Mouse (Mus musculus): ENCODE measurements around the gene Mgat3. TPM values are rescaled to one million over a fixed set of nuclear protein-coding genes. Genes with fewer than 3 reads are reported as not detected.

The Mgat3 gene
- total and polyA plus RNA-seq, 3 experiments = not detected

DNA sequence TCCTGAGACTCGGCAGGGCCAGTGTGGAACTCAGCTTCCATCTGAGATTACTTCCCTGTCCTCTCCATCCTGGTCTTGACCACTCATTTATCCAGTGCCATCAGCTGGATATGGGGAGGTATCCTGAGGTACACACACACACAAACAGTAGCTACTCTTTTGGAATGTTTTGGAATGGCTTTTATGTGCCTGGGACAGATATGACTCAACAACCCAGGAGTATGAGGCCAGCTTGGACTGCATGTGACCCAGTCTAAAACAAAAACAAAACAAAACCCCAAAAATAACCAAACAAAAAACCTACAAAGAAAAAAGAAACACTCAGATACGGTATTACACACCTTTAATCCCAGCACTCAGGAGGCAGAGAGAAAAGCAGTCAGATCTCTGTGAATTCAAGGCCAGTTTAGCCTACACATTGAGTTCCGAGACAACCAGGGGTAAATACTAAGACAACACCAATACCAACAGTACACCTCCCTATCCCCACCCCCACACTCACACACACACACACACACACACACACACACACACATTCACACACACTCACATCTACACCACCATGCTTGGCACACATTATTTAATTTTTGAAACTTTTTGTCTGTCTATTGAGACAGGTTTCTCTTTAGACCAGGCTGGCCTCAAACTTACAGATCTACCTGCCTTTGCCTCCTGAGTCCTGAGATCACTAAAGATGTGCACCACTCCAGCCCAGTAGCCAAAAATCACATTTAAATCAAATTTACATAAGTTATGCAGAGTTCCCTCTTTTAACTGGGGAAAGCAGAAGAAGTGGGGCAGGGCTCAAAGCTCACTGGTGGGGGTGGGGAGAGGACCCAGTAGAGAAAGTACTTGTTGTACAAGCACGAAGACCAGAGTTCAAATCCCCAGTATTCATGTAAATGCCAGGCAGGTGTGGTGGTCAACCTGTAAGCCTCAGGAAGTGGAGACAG lies 46.5 kb downstream of the Mgat3 start:
- Histone ChIP-seq H3K27ac (ENCODE audit: control insufficient read depth, low read depth, low read length) (no peak overlapping the region), H3K79me2 (ENCODE audit: control insufficient read depth, insufficient read depth, low read length, poor library complexity) (no peaks in the 10 kb centered on the region), H3K27me3 (ENCODE audit: control insufficient read depth in 1 of 2, insufficient read depth in 2 of 2, low read length in 2 of 2) (peaks cover 0 to 1% of the 10 kb centered on the region in 2 experiments; a peak in 2 of 4 replicates), H3K4me3 (ENCODE audit: control insufficient read depth in 1 of 2, insufficient read depth in 1 of 2, low read depth in 2 of 2, low read length in 2 of 2) (no peak overlapping the region), H3K9ac (ENCODE audit: control insufficient read depth, low read depth, low read length, poor library complexity, severe bottlenecking) (no peak overlapping the region), H3K9me3 (replicated peaks; ENCODE audit: insufficient read depth, low read length) (no peaks in the 10 kb centered on the region), H3K4me1 (ENCODE audit: control insufficient read depth in 1 of 2, insufficient read depth in 2 of 2, low read length in 2 of 2) (peaks cover 0 to 7% of the 10 kb centered on the region in 2 experiments; a peak in 2 of 4 replicates), H3K36me3 (ENCODE audit: control insufficient read depth in 1 of 2, insufficient read depth in 2 of 2, low read length in 2 of 2) (no peaks in the 10 kb centered on the region)
- TF ChIP-seq POLR2AphosphoS5 (IDR thresholded peaks at IDR 0.05; ENCODE audit: borderline replicate concordance, low read depth, low read length) (no peak), HCFC1 (IDR thresholded peaks at IDR 0.05; ENCODE audit: low read depth, low read length) (no peak), MAFK (IDR thresholded peaks at IDR 0.05; ENCODE audit: borderline replicate concordance, low read depth, low read length) (no peak), RAD21 (IDR thresholded peaks at IDR 0.05; ENCODE audit: low read depth, low read length) (no peak), RCOR1 (IDR thresholded peaks at IDR 0.05; ENCODE audit: low read depth, low read length) (no peak), CHD1 (IDR thresholded peaks at IDR 0.05; ENCODE audit: low read depth, low read length) (no peak), JUND (IDR thresholded peaks at IDR 0.05; ENCODE audit: low read depth, low read length) (no peak), GABPA (IDR thresholded peaks at IDR 0.05; ENCODE audit: low read depth, low read length) (no peak), USF1 (IDR thresholded peaks at IDR 0.05; ENCODE audit: low read depth, low read length) (no peak), MAZ (IDR thresholded peaks at IDR 0.05; ENCODE audit: low read depth, low read length) (no peak), ZNF384 (IDR thresholded peaks at IDR 0.05; ENCODE audit: low read depth, low read length) (no peak), ZMIZ1 (IDR thresholded peaks at IDR 0.05; ENCODE audit: low read depth, low read length) (no peak), USF2 (IDR thresholded peaks at IDR 0.05; ENCODE audit: borderline replicate concordance in 1 of 2, insufficient read depth in 1 of 2, low read depth in 1 of 2, low read length in 2 of 2) (no peak)
- DNase-seq (ENCODE audit: low read depth, low spot score) = peak; percentile 43

DNA sequence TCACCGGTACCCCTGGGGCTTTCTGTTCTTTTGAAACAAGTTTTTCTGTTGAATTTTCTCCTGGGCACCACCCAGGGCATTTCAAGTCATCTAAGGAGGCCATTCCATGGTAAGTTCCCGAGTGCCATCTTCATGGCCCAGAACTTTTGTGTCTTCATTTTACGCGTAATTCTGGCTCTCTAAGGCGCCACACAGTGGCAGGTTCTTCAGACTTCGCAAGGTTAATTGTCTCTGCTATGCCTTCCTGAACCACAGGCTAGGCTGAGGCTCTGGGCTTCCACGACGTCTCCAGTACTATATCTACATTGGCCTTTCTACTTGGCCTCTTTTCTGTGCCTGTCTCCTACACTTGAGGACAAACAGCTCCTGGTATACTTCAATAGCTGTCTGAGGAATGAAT lies 47.5 kb downstream of the Mgat3 start:
- Histone ChIP-seq H3K27ac (ENCODE audit: control insufficient read depth, low read depth, low read length) (no peak overlapping the region), H3K9me3 (replicated peaks; ENCODE audit: insufficient read depth, low read length) (no peaks in the 10 kb centered on the region), H3K79me2 (ENCODE audit: control insufficient read depth, insufficient read depth, low read length, poor library complexity) (no peaks in the 10 kb centered on the region), H3K27me3 (ENCODE audit: control insufficient read depth in 1 of 2, insufficient read depth in 2 of 2, low read length in 2 of 2) (peaks cover 0 to 1% of the 10 kb centered on the region in 2 experiments; a peak in 2 of 4 replicates), H3K36me3 (ENCODE audit: control insufficient read depth in 1 of 2, insufficient read depth in 2 of 2, low read length in 2 of 2) (no peaks in the 10 kb centered on the region), H3K9ac (ENCODE audit: control insufficient read depth, low read depth, low read length, poor library complexity, severe bottlenecking) (no peak overlapping the region), H3K4me1 (ENCODE audit: control insufficient read depth in 1 of 2, insufficient read depth in 2 of 2, low read length in 2 of 2) (peaks cover 0 to 12% of the 10 kb centered on the region in 2 experiments; a peak in 2 of 4 replicates), H3K4me3 (ENCODE audit: control insufficient read depth in 1 of 2, insufficient read depth in 1 of 2, low read depth in 2 of 2, low read length in 2 of 2) (no peak overlapping the region)
- no peak for TF ChIP-seq MAZ (IDR thresholded peaks at IDR 0.05; ENCODE audit: low read depth, low read length)
- peak in 1 of 3 experiments; percentile 14; a peak in 1 of 6 replicates for TF ChIP-seq CTCF (IDR thresholded peaks at IDR 0.05 in 2 of 3, conservative IDR thresholded peaks at IDR 0.05 in 1 of 3; ENCODE audit: control insufficient read depth in 1 of 3, insufficient read depth in 1 of 3, low read depth in 2 of 3, low read length in 3 of 3, poor library complexity in 1 of 3, severe bottlenecking in 1 of 3)
- TF ChIP-seq KAT2A (conservative IDR thresholded peaks at IDR 0.05; ENCODE audit: low read depth, low read length) = no peak
- TF ChIP-seq GABPA (IDR thresholded peaks at IDR 0.05; ENCODE audit: low read depth, low read length) = no peak
- no peak for TF ChIP-seq BHLHE40 (IDR thresholded peaks at IDR 0.05; ENCODE audit: borderline replicate concordance, low read depth, low read length)
- TF ChIP-seq USF2 (IDR thresholded peaks at IDR 0.05; ENCODE audit: borderline replicate concordance in 1 of 2, insufficient read depth in 1 of 2, low read depth in 1 of 2, low read length in 2 of 2) = no peak
- TF ChIP-seq ZKSCAN1 (IDR thresholded peaks at IDR 0.05; ENCODE audit: low read depth, low read length) = no peak
- no peak for DNase-seq (ENCODE audit: low read depth, low spot score)
